Mouse (Mus musculus) embryonic facial prominence, embryonic 10.5 days (tissue): ENCODE measurements around the gene Wdfy2. TPM values are rescaled to one million over a fixed set of nuclear protein-coding genes. Genes with fewer than 3 reads are reported as not detected.
A peak's percentile ranks its signal among the peaks of the same experiment; 100 is the strongest.

Experiments used
- DNase-seq: peaks from one replicate; pipeline ENCODE4 v3.0.0-alpha.2; 2017; ENCODE audit warnings: low spot score
- H3K27ac ChIP-seq: fragments of 300-500 bp; sonication (generic); replicated peaks from 2 replicates; pipeline ENCODE4 v1.5.1; 2016; ENCODE audit warnings: mild to moderate bottlenecking
- H3K27me3 ChIP-seq: fragments of 300-500 bp; sonication (generic); replicated peaks from 2 replicates; pipeline ENCODE4 v1.6.1; 2016; ENCODE audit warnings: low read depth, mild to moderate bottlenecking; ENCODE audit not compliant: poor library complexity, severe bottlenecking
- H3K36me3 ChIP-seq: fragments of 300-500 bp; sonication (generic); replicated peaks from 2 replicates; pipeline ENCODE4 v1.6.1; 2016; ENCODE audit warnings: mild to moderate bottlenecking, moderate library complexity
- H3K4me1 ChIP-seq: fragments of 300-500 bp; sonication (generic); 2 replicates; pipeline ENCODE4 v1.6.1; 2016
- H3K4me3 ChIP-seq: fragments of 300-500 bp; sonication (generic); 2 replicates; pipeline ENCODE4 v1.5.1; 2016; ENCODE audit warnings: mild to moderate bottlenecking, moderate library complexity
- H3K9me3 ChIP-seq: fragments of 300-500 bp; sonication (generic); 2 replicates; pipeline ENCODE4 v1.6.1; 2016; ENCODE audit warnings: mild to moderate bottlenecking
- WGBS: fragments of 180-500 bp; shearing (Covaris S2); methylation state at CpG from one replicate; pipeline ENCODE4 v1.1.7; 2016; 5-methylcytosine and 5-hydroxymethylcytosine counted together
- polyA plus RNA-seq: library from polyadenylated mRNA; unstranded; fragments of >200 nt; fragmentation: Nextera tagmentation; extraction: Ambion mirVana; gene quantifications from 2 replicates; pipeline ENCODE4 v1.2.1, GENCODE M21; 2016

The Wdfy2 gene
- polyA plus RNA-seq, 1 experiment from 2014 or later: 13.6 TPM

- H3K36me3 ChIP-seq: 0 out of 2 replicates have a peak, but pooled peaks cover 3% of the 10 kb centered on the region
- peaks cover 15% of the 10 kb centered on the region for H3K4me1 ChIP-seq
- H3K9me3 ChIP-seq: no peaks in the 10 kb centered on the region
- peak overlapping the region; percentile 51 for H3K4me3 ChIP-seq
- 0 out of 2 replicates have a peak overlapping the region, but pooled peaks have one; percentile 40 for H3K27ac ChIP-seq
- no peaks in the 10 kb centered on the region for H3K27me3 ChIP-seq
- no peak for DNase-seq
- WGBS: 85% methylated on average over 5 of the region's 5 CpGs
These were observed 127.9 kb downstream of the Wdfy2 start for GRCm38 (mm10) chr14:62965342-62965741.

GRCm38 (mm10) chr14:62965811-62966520 lies 128.5 kb downstream of the Wdfy2 start:
- Histone ChIP-seq H3K4me1 (peaks cover 20% of the 10 kb centered on the region), H3K27me3 (no peaks in the 10 kb centered on the region), H3K36me3 (0 out of 2 replicates have a peak, but pooled peaks cover 3% of the 10 kb centered on the region), H3K27ac (peak overlapping the region; percentile 40), H3K4me3 (peak overlapping the region; percentile 51), H3K9me3 (no peaks in the 10 kb centered on the region)
- DNase-seq: no peak
- WGBS: 27% methylated on average over 15 of the region's 15 CpGs

- Histone ChIP-seq H3K4me3 (no peak overlapping the region), H3K4me1 (peaks cover 13% of the 10 kb centered on the region; the same call in 1 of the 2 replicates), H3K9me3 (no peaks in the 10 kb centered on the region), H3K36me3 (no peaks in the 10 kb centered on the region), H3K27ac (no peak overlapping the region), H3K27me3 (no peaks in the 10 kb centered on the region)
- WGBS: 17% methylated on average over 5 of the region's 5 CpGs
- peak; percentile 73 for DNase-seq
These were observed 137.6 kb downstream of the Wdfy2 start for GRCm38 (mm10) chr14:62975046-62975445.

- H3K27me3 ChIP-seq: no peaks in the 10 kb centered on the region
- 90% methylated on average over 1 of the region's 1 CpGs for WGBS
- no peaks in the 10 kb centered on the region for H3K9me3 ChIP-seq
- H3K27ac ChIP-seq: no peak overlapping the region
- H3K4me1 ChIP-seq: 0 out of 2 replicates have a peak, but pooled peaks cover 2% of the 10 kb centered on the region
- no peak overlapping the region for H3K4me3 ChIP-seq
- H3K36me3 ChIP-seq: no peaks in the 10 kb centered on the region
- DNase-seq: no peak
These were observed 142.3 kb downstream of the Wdfy2 start for GRCm38 (mm10) chr14:62979815-62980214.

GRCm38 (mm10) chr14:62984410-62984809 lies 146.9 kb downstream of the Wdfy2 start, which contains the start of gene Defb48:
Gene Defb48 (minus strand): TSS chr14:62984510.
- H3K36me3 ChIP-seq: no peaks in the 10 kb centered on the region
- H3K4me1 ChIP-seq: no peaks in the 10 kb centered on the region
- no peaks in the 10 kb centered on the region for H3K9me3 ChIP-seq
- no peaks in the 10 kb centered on the region for H3K27me3 ChIP-seq
- H3K4me3 ChIP-seq: no peak within 1 kb of the TSS
- H3K27ac ChIP-seq: no peak within 1 kb of the TSS
- no peak for DNase-seq
- WGBS: 70% methylated on average over 1 of the region's 1 CpGs

- DNase-seq: no peak
- 79% methylated on average over 3 of the region's 3 CpGs for WGBS
- no peak overlapping the region for H3K4me3 ChIP-seq
- H3K9me3 ChIP-seq: no peaks in the 10 kb centered on the region
- no peaks in the 10 kb centered on the region for H3K36me3 ChIP-seq
- H3K27ac ChIP-seq: no peak overlapping the region
- H3K27me3 ChIP-seq: no peaks in the 10 kb centered on the region
- H3K4me1 ChIP-seq: peaks cover 7% of the 10 kb centered on the region; the same call in 1 of the 2 replicates
These were observed 153.8 kb downstream of the Wdfy2 start for GRCm38 (mm10) chr14:62991271-62991670.

GRCm38 (mm10) chr14:62991849-62992510 lies 154.5 kb downstream of the Wdfy2 start:
- Histone ChIP-seq H3K27me3 (no peaks in the 10 kb centered on the region), H3K4me3 (no peak overlapping the region), H3K9me3 (no peaks in the 10 kb centered on the region), H3K27ac (no peak overlapping the region), H3K4me1 (peaks cover 7% of the 10 kb centered on the region; the same call in 1 of the 2 replicates), H3K36me3 (no peaks in the 10 kb centered on the region)
- 68% methylated on average over 7 of the region's 7 CpGs for WGBS
- no peak for DNase-seq

GRCm38 (mm10) chr14:62997777-62998176 lies 160.3 kb downstream of the Wdfy2 start, which contains the start of gene Defb47:
Gene Defb47 (plus strand): TSS chr14:62998077.
- H3K27me3 ChIP-seq: no peaks in the 10 kb centered on the region
- no peak within 1 kb of the TSS for H3K4me3 ChIP-seq
- no peak for DNase-seq
- 90% methylated on average over 8 of the region's 8 CpGs for WGBS
- no peaks in the 10 kb centered on the region for H3K36me3 ChIP-seq
- no peaks in the 10 kb centered on the region for H3K9me3 ChIP-seq
- peaks cover 7% of the 10 kb centered on the region; the same call in 1 of the 2 replicates for H3K4me1 ChIP-seq
- H3K27ac ChIP-seq: no peak within 1 kb of the TSS

- H3K4me3 ChIP-seq: no peak overlapping the region
- no peak overlapping the region for H3K27ac ChIP-seq
- no peaks in the 10 kb centered on the region for H3K27me3 ChIP-seq
- WGBS: 90% methylated on average over 4 of the region's 4 CpGs
- H3K9me3 ChIP-seq: no peaks in the 10 kb centered on the region
- no peaks in the 10 kb centered on the region for H3K4me1 ChIP-seq
- H3K36me3 ChIP-seq: no peaks in the 10 kb centered on the region
- DNase-seq: no peak
These were observed 161.5 kb downstream of the Wdfy2 start for GRCm38 (mm10) chr14:62998977-62999376.

- H3K4me3 ChIP-seq: no peak overlapping the region
- H3K36me3 ChIP-seq: no peaks in the 10 kb centered on the region
- no peaks in the 10 kb centered on the region for H3K27me3 ChIP-seq
- DNase-seq: no peak
- 77% methylated on average over 2 of the region's 2 CpGs for whole genome bisulfite sequencing
- no peak overlapping the region for H3K27ac ChIP-seq
- no peaks in the 10 kb centered on the region for H3K9me3 ChIP-seq
- H3K4me1 ChIP-seq: no peaks in the 10 kb centered on the region
These were observed 165.1 kb downstream of the Wdfy2 start for GRCm38 (mm10) chr14:63002588-63002987.
